Mouse (Mus musculus): ENCODE data around the gene Eif4a1. TPM values are rescaled to one million over a fixed set of nuclear protein-coding genes. Genes with fewer than 3 reads are reported as not detected.
A peak's percentile ranks its signal among the peaks of the same experiment; 100 is the strongest.
"Not testable (repeated sequence)": the region's sequence is repeated elsewhere in the genome, so short reads cannot be mapped to it uniquely, and the experiment has no call there.

The Eif4a1 gene
- total RNA-seq, 2 experiments from 2014 or later = 369 to 381 TPM

GRCm38 (mm10) chr11:69655264-69656064 is 16.8 kb downstream of the Eif4a1 start, which contains the start of gene Sox15:
Gene Sox15, plus strand, starts transcription at chr11:69655314.
- DNase-seq (ENCODE audit: extremely low spot score in 1 of 2, low spot score in 1 of 2) = peak; percentile 60 to 71

GRCm38 (mm10) chr11:69654760-69655159 is 17.5 kb downstream of the Eif4a1 start:
- no peak for DNase-seq (ENCODE audit: extremely low spot score in 1 of 2, low spot score in 1 of 2)

GRCm38 (mm10) chr11:69653399-69653798 is 18.8 kb downstream of the Eif4a1 start:
- DNase-seq (ENCODE audit: extremely low spot score in 1 of 2, low spot score in 1 of 2) = no peak

GRCm38 (mm10) chr11:69645860-69646259 is 26.4 kb downstream of the Eif4a1 start:
- DNase-seq (ENCODE audit: extremely low spot score in 1 of 2, low spot score in 1 of 2) = no peak

- no peak for DNase-seq (ENCODE audit: extremely low spot score in 1 of 2, low spot score in 1 of 2)
These were observed 36.8 kb downstream of the Eif4a1 start for GRCm38 (mm10) chr11:69635471-69635870.

GRCm38 (mm10) chr11:69633128-69633866 is 38.9 kb downstream of the Eif4a1 start:
- no peak for DNase-seq (ENCODE audit: extremely low spot score in 1 of 2, low spot score in 1 of 2)

- DNase-seq (ENCODE audit: extremely low spot score in 1 of 2, low spot score in 1 of 2) = peak; percentile 100
These were observed 39.7 kb downstream of the Eif4a1 start, which contains the start of gene Fxr2 for GRCm38 (mm10) chr11:69632284-69633089. Gene Fxr2, plus strand, starts transcription at chr11:69632990.

- DNase-seq (ENCODE audit: extremely low spot score in 1 of 2, low spot score in 1 of 2) = no peak
These were observed 42.4 kb downstream of the Eif4a1 start for GRCm38 (mm10) chr11:69629802-69630201.

- DNase-seq (ENCODE audit: extremely low spot score in 1 of 2, low spot score in 1 of 2) = peak; percentile 38 to 87
These were observed 43.9 kb downstream of the Eif4a1 start for GRCm38 (mm10) chr11:69628286-69628685.

DNA sequence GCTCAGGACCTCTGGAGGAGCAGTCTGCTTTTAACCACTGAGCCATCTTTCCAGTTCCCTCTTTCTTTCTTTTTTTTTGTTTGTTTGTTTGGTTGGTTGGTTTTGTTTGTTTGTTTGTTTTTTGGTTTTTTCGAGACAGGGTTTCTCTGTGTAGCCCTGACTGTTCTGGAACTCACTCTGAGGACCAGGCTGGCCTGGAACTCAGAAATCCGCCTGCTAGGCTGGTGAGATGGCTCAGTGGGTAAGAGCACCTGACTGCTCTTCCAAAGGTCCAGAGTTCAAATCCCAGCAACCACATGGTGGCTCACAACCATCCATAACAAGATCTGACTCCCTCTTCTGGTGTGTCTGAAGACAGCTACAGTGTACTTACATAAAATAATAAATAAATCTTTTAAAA is 47.9 kb downstream of the Eif4a1 start:
- not testable (repeated sequence) for DNase-seq (ENCODE audit: extremely low spot score in 1 of 2, low spot score in 1 of 2)

DNA sequence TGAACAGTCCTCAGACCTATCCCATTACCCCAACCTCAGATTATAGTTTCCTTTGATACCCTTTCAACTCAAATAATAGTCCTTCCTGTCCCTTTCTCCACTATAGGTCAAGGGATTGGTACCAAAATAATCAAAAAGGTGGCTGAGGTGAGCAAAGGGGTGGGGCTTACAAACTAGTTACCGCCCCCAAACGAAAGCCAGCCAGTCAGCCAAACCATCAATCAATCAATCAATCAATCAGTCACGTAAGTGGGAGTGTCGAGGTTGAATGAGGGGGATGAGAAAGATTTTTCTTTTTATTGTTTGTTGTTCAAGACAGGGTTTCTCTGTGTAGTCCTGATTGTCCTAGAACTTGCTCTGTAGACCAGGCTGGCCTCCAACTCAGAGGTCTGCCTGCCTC is 49.2 kb downstream of the Eif4a1 start:
- DNase-seq (ENCODE audit: extremely low spot score in 1 of 2, low spot score in 1 of 2) = no peak

GRCm38 (mm10) chr11:69622406-69622805 is 49.8 kb downstream of the Eif4a1 start:
- DNase-seq (ENCODE audit: extremely low spot score in 1 of 2, low spot score in 1 of 2) = no peak

DNA sequence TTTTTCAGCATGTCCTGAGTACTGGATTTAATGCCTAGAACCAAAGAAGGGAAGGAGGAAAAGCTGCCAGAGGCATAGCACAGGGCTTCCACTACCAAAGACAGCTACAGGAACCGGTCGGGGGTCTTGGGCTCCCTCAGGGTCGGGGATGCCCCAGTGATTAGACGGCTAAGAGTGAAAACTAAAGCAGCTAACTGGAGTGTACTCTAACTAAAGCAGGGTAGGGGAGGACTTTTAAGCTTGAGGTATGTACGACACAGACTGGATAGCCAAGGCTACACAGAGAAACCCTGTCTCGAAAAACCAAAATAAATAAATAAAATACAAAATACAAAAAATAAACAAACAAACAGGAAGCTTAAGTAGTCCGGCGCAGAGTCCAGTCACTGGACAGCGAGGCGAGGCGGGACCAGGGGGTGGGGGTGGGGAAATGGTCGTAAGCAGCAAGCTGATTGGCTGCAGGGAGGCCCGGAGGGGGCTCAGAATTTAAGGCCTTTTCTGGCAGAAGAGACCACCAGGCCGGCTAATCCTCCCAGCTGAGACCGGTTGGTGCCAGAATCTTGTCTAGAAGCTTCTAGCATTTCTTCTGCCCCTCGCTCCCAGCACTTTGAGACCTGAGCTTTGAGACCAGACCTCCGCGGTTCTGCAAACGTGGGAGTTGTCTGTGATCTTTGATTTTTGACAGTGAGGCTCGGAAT is 50.5 kb downstream of the Eif4a1 start, which contains the start of gene Sat2:
Gene Sat2, plus strand, starts transcription at position 454 of the 698 bp plus-strand sequence.
- DNase-seq (ENCODE audit: extremely low spot score in 1 of 2, low spot score in 1 of 2) = peak; percentile 31 to 49

DNA sequence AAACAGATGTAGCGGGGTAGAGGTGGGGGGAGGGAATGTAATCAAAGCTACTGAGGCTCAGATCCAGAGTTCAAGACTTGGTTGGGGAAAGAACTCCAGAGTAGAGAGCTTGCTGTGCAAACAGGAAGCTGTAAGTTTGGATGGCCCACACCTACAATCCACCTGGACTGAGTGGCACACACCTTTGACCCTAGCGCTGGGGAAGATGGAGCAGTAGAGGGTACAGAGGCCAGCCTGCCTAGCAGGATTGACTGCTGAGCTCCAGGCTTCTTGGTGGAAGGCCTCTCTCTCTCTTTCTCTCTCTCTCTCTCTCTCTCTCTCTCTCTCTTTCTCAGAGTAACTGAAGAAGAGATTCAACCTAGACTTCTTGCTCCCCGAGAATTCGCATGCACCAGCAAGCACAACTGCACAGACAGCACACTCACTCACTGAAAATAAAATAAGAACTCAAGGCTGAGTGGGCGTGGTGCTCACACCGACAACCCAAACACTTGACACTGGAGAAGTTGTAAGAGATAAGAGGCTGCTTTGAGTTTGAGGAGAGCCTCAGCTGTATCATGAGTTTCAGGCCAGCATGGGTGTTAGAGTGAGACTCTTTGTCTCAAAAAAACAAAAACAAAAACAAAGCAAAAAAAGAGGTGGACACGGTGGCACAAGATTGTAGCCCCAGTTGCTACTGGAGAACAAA is 51.7 kb downstream of the Eif4a1 start:
- DNase-seq (ENCODE audit: extremely low spot score in 1 of 2, low spot score in 1 of 2) = no peak

DNA sequence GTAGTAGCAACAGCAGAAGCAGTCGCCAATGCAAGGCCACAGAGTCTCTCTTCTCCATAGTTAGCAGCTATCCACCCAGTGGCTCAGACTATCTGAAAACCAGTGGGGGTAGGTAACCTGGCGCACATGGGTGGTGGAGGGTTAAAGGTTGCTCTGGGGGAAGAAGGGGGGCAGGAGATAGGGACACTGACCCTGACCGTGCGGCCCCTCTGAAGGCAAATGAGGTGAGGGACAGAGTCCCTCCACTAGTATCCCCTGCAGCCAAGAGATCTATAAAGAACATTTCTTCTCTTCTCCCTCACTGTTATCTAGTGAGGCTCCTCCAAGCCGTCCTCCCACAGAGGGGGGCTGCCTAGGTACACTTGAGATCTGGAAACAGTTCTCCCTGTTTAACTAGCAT is 54.4 kb downstream of the Eif4a1 start, which contains the start of gene Shbg:
Gene Shbg, minus strand, starts transcription at position 101 of the 400 bp plus-strand sequence.
- no peak for DNase-seq (ENCODE audit: extremely low spot score in 1 of 2, low spot score in 1 of 2)

Data from layer of hippocampus, postnatal 25 days (tissue).